Mouse (Mus musculus) thymus, postnatal 14 days (tissue): ENCODE results near the gene Zfp30.

Experiments
- DNase-seq: peaks from one replicate; pipeline ENCODE4 v3.0.0; 2021

The Zfp30 gene

DNA sequence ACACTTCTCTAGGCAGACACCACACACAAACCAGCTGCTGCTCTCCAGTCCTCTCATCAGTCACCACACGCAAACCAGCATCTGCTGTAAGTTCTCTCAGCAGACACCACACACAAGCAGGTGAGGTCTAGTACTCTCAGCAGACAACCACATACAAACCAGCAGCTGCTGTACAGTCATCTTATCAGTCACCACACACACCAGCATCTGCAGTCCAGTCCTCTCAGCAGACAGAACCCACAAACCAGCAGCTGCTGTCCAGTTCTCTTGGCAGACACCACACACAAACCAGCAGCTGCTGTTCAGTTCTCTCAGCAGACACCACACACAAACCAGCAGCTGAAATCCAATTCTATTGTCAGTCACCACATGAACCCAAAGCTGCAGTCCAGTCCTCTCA is 53.0 kb downstream of the Zfp30 start:
- no peak for DNase-seq

DNA sequence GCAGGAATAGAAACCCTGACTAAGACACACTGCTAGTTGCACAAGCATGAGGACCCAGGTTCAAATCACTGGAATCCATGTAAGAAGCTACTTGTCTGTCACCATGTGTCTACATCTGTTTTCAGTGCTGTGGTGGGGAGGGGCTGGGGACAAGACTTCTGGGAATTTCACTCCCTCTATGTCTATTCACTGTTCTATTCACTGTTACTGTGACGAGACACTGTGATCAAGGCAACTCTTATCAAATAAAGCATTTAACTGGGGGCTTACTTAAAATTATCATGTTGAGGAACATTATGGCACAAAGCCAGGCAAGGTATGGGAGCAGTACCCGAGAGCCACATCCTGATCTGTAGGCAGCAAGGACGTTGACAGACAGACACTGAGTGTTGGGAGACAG is 55.5 kb downstream of the Zfp30 start:
- DNase-seq = no peak

GRCm38 (mm10) chr7:29842105-29842504 is 58.3 kb downstream of the Zfp30 start:
- DNase-seq = no peak
